Mouse (Mus musculus): ENCODE measurements at regions not wholly inside any gene's neighbourhood (a gene's known extent, or its start where the extent isn't known, plus 50 kb on each side); places are given as distances from the start of the nearest gene placed in this dataset.

DNA sequence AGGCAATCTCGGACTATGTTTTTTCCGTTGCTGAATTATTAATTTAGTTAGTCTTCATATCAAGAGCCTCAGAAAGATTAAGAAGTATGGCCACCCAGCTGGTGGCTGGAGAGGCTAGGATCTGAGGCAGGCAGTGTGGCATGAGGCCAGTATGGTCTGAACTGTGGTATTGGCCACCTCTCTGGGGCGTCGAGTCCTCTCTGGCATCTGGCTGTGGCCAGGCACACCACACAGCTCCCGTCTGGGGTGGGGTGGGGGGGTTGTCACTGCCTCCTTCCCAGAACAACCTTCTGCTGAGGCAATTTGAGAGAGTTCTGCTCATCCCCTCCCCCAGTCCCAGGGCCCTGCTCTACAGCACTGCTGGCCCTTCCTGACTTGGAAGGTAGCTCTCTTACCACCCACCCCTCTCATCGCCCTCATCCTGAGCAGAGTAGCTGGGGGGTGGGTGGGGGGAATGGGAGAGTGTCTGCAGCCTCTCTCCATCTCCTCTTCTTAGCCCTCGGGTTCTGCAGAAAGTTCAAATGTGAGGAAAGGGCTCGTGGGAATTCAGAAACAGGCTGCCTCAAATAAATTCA is 103.2 kb downstream of the Vegfa start:
- no peak for DNase-seq

DNA sequence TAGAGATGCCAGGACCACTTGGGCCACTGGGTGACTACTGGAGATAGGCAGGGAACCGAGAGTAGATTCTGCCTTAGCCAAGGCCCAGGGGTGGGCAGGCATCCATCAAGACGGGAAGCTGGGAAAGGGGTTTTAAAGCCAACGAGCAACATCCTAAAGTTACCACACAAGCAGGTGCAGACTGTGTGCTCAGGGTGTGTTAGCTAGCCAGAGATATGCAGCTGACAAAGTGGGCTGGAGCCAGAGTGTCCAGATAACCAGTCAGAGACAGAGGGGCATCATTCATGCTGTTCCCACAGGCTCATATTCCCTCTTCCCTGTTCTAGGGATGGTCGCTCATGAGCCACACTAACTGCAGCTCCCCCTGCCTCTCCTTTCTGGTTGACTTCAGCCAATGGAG is 104.2 kb downstream of the Vegfa start:
- DNase-seq, result no peak

DNA sequence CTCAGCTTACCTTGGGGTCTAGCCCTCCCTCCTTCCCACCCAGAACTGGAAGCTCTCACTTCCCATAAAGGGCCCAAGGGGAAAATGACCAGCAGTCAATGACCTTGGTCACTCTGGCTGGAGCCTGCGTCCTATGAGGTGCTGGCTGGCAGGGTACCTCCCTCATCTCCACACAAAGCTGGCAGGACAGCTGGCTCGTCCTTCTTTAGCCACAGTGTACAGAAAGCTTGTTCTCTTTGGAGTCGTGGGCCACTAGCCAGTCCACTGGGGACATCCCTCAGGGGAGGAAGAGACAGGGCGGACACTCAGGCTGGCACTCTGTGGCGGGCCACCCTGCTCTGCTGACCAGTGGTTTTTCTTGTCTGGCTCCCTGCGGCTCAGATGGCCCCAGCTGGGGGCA is 106.3 kb downstream of the Vegfa start:
- DNase-seq, result peak; percentile 36 to 46

DNA sequence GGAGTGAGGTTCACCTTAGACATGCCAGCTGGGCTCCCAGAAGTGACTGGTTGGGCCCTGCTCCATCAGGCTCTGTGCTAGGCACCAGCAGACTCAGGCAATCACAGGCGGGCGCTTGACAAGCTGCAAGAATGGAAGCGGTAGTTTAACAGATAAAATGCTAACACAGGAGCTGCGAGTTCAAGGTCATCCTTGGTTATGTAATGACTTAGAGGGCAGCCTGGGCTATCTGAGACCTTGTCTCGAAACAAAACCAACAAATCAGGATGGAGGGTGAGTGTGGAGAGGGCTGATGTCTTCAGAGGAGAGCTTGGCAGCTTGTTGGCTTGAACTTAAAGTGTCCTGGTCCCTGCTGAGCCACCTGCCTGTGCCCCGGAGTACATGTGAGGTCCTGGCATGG is 107.6 kb downstream of the Vegfa start:
- DNase-seq, result no peak

DNA sequence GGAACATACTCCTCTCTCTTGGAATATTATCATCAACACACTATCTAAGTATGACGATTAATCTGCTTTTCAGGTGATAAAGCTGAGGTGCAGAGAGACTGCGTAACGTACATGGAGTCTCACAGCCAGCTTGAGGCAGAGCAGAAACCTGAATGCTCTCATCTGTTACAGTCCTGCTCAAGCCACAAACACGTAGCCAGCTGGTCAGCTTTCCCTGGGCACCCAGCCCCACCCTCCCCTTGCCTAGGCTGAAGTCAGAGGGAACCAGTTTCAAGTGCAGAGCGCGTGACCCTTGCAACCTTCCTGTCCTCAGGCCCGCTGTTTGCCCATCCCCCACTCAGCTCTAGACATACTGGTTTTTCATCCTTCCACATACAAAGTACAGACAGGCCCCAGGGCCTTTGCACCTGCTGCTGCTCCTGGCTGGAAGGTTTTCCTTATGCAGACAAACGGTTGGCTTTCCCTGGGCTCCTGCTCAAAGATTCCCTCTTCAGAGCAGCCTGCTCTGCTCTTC is 108.9 kb downstream of the Vegfa start:
- no peak for DNase-seq

DNA sequence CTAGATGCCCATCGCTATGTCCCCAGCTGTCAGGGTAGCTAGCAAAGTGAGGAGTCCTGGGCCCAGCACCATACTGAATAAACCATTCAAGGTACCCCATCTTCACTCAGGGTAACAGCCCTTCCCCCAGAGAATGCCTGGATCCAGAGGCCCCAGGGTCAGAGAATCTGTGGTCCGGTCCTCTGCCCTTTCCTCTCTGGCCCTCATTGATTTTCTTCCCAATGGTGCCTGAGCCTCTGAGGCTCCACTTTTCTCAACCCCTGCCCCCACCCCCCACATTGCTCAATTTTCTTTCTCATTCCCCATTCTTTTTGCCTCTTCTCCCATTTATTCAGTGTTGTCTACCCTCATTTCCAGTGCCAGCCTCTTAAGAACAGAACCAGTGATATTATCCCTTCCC is 114.5 kb downstream of the Vegfa start:
- no peak for DNase-seq

DNA sequence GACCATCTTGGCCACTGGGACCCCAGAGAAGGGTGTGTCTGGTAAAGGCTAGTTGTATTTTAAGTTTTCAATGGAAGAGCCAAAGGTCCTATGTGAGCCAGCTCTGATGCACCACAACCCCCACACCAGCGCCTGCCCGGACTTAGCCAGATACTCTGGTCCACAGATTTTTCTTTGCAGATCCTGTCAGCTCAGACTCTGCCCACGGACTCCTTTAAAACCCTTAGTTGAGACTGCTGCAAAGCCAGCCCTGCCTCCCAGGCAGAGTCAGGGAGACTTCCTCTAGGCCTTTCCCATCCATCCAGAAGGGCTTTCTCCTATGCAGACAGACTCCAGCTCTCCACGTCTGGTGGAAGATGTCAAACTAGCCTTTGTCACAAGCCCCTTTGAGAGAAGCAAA is 115.2 kb downstream of the Vegfa start:
- no peak for DNase-seq

DNA sequence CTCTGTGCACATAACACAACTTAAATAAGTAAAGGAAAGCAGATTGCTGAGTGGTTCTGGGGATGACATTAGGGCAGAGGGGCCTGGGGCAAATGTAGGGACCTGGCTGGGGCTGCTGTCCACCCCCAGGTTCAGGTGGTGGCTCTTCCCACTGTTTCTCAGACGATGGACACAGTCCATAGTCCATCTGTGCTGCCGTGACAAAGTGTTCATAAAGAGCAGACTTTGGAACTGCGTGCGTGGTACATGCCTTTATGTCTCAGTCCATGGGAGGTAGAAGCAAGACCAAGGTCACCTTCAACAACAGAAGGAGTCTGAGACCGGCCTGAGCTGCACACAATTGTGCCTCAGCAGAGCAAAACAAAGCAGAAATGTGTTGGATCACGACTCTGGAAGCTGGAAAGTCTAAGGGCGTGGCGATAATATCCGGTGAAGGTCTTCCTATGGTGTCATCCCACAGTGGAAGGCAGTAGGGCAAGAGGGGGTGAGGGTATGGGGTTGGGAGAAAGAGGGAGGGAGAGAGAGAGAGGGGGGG is 117.4 kb downstream of the Vegfa start:
- no peak for DNase-seq

DNA sequence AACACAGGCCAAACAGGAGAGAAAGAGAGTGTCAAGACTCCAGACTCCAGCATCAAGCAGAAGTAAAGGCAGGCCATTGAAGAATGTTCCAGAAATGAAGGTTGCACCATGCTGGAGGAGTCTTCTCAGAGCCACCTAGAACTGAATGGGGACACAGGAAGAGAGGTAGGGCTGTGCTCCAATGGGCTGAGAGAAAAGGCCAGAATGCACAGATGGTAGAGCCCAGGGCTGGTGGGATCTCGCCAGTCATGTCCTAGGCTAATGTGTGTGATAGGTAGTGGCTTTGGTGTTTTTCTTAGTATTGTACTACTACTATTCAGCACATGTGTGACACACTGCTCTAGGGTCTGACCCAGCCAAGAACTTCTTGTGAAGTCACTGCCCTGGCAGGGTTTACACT is 117.9 kb downstream of the Vegfa start:
- no peak for DNase-seq

DNA sequence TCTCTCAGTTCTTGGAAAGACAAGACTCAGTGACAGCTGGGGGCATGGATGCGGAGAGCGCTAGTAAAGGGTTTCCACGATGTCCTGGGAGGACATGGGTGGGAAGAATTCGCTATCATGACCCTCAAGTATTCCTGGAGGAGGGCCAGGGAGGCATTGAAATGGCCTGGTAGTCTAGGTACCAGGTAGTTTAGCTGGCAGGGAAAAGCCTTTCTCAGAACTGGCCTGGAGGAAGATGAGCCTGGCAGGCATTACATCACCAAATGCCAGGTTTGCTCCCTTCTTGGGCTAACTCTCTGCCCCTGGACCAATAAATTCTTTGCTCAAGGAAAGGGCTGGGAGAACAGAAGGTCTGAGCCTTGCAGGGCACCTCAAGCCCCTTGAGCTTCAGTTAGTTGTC is 118.5 kb downstream of the Vegfa start:
- no peak for DNase-seq

DNA sequence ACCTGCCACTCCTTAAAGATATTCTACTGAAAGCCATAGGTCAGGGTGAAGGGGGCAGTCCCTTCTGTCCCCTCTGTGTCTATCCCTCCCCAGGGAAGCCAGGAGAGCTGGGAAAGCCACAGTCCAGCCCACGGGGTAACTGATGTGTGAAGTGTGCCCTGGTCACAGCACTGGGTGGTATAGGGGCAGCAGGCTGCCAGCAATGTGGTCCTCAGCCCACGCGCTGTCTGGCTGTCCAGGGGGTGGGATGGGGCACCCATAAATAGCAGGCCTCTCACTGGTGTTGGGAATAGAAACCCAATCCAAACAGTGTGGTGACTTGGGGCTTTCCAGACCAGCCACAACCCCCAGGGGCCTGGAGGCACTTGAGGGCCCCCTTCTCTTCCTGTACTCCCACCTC is 120.0 kb downstream of the Vegfa start:
- DNase-seq, result no peak

DNA sequence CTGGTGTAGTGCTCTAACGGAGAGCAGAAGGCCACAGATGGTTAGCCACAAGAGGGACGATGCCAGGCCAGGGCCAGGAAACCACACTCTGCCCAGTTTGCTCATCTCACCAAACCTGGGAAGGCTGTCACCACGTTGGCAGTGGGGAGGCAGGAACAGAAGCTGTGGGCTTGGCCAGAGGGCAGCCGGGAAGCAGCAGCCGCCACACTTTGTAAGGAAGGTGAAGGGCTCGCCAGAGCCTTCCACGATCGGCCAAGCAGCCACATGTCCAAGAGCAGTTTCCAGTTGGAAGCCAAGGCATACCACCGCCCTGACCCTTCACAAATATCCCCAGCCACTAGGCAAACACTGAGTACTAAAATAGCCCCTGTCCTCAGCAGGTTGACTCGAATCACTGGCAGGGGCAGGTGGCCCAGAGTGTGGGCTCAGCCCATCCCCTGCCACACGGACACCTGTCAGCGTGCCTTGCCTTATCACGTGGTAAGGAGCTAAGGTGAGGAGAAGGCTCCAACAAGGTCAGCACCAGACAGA is 120.9 kb downstream of the Vegfa start:
- DNase-seq, result no peak

DNA sequence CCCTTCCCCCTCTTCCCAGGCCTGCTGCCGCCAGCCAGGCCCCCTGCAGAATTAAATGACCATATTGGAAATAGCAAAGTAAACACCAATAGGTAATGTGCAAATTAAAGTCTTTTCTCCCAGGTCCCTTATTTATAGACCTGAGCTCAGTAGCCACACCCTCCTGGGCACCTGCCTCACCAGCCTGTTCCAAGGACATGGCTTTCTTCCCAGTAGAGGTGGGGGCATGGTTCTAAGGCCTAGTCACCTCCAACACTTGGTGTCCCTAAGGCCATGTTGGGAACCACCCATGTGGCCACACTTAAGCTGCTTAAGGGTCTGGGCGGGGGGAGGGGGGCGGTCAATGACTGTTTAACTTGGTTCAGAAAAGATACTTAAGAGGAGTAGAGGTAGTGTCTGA is 121.9 kb downstream of the Vegfa start:
- no peak for DNase-seq

DNA sequence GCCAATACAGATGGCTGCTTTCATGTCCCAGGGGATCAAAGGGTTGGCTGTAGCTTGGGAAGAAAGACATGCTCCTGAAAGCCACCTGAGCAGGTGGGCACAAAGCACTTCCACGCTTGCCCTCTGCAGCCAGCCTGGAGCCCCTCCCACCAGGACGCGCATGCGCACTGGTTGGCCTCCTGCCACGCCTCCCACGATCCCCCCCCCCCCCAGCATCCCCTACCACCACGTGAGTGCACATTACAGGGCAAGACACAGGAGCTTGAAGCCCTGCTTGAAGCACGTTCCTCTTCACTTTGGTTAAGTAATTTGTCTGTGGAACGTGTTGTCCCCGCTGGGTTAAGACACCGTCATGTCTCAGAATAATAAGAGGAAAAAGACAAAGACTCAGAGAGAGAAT is 124.6 kb downstream of the Vegfa start:
- no peak for DNase-seq

DNA sequence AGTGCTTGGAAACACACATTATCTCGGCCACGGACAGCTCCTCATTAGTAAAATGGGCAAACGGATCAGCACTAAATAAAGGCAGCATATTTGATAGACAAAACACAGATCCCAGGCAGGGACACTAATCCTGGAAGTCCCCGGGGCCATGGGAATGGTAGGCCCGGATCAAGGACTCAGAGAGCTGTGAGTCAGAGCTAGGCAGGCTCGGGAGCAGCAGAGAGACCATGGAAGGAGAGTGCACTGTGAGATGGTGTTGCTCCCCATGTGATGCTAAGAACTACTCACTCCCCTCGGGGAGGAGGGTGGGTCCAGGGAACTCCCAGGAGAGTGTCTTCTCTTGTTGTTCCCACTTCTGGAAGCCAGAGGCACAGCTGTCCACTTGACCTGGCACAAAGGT is 126.6 kb downstream of the Vegfa start:
- peak; percentile 72 to 75 for DNase-seq

DNA sequence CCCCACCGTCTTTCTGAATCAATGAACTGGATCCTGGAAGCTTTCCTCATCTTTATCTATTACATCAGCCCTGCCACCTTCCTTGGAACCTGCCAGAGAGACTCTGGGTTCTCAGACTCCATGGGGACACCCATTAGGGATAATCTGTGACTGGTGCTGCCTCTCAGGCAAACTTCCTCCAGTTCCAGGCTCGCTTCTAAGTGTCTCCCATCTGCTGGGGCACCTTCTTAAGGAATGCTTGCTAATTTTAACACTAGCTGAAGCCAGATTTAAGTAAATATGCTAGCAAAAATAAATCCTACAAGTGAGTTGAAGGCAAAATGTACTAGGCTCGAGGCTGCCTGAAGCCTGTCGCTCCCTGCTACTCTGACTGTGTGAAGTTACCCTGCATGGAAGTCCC is 127.9 kb downstream of the Vegfa start:
- no peak for DNase-seq

DNA sequence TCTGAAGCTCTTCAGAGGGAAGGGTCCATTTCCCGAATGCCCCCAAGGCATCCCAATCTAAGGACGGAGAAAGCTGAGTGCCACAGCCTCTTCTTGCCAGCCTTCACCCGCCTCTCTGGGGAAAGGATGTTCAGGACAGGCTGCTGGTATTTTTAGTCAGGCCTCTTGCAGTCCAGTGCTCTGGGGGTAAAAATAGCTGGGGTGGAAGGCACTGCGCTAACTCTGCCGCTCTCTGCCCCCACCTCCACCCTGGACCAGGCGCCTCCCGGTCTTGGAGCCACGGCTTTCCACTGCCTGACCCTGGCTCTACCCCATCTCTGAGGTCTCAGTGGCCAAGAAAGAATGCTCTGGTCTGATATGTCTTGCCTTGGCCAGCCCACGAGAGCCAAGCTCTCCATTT is 128.9 kb downstream of the Vegfa start:
- no peak for DNase-seq

DNA sequence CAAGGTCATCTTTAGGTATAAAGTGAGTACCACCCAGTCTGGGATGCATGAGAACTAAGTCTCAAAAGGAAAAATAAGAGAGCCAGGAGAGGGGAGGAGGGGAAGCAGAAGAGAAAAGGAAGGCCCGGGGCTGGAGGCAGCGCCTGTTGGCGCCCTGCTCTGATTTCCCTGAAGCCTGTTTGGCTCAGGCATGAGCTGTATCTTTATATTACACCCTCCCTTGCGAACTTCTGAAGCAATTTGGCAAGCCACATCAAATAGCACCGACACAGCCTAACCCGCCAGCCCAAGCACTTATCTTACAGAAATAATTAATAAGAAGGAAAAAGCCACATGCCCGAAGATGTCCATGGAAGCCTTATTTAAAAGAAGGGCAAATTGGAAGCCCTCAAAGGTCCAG is 129.5 kb downstream of the Vegfa start:
- no peak for DNase-seq

DNA sequence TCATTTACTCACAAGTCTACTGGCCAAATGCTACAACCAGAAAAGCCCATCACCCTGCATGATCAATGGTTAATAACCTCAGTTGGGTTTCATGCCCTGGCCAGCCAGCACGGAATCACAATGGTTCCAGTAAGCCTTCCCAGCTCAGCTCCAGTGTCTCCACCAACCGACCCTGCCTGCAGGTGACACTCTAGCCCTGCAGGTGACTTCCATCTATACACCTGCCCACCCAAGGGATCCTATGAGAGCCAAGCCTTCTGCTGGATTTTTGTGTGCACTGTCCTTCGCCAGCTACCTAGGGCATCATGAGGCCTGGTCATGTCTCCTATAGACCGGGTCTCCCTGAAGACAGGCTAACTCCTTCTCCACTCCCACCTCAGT is 135.3 kb downstream of the Vegfa start:
- DNase-seq, result no peak

DNA sequence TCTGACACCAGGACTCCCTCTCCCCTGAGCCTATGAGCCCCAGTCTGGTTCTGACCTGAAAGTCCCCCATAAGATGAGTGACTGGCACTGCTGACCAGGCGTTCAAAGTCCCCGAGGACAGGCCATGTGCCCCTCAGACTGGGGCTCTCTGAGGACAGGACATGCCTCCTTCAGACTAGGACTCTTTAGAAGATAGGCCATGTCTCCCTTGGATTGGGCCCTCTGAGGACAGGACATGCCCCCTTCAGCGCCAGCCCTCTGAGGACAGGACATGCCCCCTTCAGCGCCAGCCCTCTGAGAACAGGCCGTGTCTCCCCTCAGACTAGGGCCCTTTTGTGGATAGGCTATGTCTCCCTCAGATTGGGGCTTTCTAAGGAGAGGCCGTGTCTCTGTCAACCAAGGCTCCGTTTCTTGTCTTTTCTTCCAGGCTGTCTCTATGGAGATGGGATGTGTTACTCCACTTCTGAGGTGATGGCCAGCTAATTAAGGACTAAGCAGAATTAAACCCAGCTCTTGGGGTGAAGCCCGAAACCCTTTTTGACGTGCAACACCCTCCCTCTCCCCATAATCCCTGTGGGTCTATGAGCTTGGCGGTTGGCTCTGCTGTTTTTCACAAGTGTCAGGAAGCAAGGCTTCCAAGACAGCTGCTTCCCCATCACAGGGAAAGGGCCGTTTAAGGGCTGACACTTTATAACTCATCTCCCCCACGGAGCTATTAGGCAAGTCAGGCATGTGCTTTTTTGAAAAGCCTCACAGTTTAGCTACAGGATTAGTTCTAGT is 135.8 kb downstream of the Vegfa start:
- no peak for DNase-seq

DNA sequence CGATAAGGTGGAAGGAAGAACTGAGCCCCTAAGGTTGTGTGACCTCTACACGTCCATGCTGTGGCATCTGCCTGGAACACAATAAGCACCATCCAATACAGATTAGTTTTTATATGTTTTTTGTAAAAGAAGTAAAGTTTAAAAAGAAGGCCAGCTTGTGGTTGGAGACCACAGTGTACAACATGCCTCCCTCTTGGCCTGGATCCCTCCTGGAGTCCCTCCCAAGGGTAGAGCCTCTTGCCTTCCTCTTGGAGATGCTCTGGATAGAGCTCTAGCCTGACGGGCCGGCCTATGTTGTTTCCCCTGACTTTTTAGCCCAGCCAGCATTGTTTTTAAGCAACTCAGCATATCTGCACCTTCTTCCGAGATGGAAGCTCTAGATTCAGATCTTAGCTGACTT is 138.0 kb downstream of the Vegfa start:
- DNase-seq, result no peak

DNA sequence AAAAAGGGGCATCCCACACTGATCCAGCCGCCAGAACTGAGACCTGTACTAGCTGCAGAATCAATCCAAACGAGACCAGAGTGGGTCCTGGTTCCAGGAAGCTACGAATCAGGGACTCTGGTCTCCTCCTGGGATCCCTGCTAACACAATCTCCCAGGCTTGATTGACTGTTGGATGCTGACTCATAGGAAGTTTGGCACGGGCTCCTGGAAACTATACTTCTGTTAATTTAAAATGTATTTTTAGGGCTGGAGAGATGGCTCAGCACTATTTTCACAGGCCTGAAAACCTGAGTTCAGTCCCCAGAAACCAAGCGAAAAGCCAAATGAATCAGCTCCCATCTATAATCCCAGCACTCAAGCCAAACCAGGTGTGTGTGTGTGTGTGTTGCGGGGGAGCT is 138.5 kb downstream of the Vegfa start:
- peak; percentile 43 to 63 for DNase-seq

DNA sequence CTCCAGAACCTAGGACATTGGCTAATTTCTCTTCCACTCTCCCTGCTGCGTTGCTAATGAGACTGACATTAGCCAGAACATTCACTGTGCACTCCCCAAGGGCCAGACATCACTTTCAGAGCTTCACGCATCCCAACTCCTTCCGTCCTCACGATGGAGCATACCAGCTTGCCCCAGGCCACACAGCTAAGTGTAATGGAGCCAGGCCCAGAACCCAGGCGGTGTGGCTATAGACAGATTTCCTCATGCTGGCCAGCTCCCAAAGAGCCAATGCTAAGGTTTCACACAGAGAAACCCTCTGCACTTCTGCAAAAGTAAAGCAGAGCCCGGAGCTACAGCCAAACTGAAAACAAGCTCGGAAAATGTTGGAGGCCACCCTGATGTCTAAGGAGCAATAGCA is 139.1 kb downstream of the Vegfa start:
- DNase-seq, result peak in 1 of 2 experiments; percentile 39

DNA sequence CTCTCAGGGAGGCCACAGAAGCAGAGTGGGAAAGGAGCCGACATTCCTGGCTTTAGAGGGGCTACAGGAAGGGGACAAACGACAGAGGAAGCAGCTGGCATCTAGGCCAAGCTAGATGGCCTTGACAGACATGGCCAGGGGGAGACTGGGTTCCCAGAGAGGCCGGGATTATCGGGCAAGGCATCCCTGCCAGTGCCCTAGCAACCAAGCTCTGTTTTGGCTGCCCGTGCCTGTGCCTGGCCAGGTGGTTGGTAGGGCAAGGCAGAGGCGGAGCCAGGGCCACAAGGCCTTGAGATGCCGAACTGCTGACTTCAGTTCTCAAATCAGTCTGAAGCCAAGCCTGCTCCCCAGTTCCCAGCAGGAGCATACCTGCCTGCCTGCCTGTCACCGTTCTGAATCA is 142.7 kb downstream of the Vegfa start:
- peak; percentile 77 to 80 for DNase-seq

Data from adrenal gland, postnatal 36 days (tissue).